Mouse (Mus musculus): ENCODE results near the gene Dpm1.

The Dpm1 gene

DNA sequence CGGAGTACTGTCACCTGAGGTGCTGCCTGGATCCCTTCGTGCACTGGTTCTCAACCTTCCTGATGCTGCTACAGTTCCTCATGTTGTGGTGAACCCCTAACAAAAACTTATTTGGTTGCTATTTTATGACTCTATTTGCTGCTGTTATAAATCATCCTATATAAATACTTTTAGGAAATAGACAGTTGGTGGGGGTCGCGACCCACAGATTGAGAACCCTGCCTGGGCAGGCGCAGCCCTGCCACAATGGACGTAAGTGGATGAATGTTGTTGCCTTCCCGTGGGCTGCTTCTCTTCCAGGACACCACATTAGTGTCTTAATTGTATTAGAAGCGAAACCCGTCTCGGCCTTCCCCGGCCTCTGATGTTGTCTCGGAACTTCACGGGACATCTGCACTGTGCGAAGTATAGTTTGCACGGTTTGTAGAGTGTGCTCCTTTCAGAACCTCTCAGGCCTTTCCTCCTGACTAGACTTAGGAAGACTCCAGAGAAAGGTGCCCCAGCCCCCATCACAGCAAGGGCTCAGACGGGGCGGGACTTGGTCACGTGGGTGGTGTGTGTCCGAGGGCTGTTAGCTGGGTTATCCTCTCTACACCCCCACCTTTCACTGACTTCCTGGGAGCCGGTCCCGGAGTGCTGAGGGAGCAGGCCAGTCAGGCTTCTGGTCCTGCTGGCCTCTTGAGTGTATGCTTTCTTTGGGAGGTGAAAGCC, 63.5 kb downstream of the Dpm1 start:
- no peak for DNase-seq (ENCODE audit: low spot score in 2 of 2)

DNA sequence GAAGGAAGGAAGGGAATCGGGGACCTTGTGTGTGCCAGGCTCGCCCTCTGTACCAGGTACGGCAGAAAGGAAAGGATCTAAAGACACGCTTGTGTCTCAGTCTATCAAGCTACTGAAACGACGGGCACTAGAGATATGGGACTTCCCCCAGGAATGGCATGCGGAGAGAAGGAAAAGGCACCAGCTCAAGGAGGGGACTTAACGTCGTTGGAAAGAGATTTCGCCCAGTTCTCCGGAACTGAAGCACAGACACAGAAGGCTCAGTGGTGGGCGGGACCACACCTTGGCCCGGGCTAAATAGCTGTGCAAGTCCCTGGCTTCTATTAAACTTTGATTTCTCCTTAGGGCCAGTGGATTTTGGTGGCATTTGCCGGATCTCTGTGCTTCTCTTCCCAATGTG, 68.4 kb downstream of the Dpm1 start:
- no peak for DNase-seq (ENCODE audit: low spot score in 2 of 2)

DNA sequence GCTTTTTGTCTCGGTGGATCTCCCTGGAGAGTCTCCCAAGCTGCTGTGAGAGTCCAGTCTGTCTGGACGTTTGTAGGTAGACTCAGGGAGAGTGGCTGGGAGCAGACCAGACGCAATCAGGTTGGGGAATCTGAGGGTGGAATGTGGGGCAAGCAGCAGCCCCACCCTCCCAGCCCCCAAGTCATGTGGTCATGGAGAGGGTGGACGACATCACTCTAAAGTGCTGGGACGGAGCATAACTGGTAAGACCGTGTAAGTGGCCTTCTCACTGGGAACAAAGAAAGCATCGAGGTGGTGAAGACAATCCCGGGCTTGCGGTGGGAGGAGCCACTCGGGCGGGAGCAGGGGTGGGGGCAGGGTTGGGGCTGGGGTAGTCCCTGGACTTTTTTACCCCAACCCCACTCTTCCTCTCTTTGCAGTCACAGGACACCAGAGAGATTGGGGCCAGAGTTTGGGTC, 68.8 kb downstream of the Dpm1 start:
- no peak for DNase-seq (ENCODE audit: low spot score in 2 of 2)

DNA sequence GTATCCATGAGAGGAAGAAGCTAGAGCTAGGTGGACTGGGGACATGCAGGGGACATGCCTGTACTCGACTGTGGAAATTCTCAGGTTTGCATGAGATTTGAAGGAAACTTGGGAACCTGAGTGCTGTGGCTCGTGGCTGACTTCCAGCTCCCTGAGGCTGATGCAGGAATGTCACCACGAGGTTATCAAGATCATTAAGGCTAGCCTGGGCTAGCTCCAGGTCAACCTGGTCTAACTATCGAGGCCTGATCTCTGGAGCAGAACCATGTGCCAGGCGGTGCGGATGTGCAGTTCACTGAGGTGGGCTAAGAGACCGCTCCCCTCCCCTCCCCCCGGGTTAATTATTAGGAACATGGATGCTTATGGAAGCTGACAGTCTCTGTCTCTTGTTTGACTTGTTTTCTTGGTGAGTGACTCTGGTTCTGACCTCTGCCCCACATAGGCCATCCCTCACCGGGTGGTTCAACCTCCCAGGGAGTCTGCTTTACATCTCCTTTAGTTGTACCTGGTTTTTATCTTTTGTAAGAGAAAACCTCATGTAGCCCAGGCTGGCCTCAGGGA, 69.9 kb downstream of the Dpm1 start:
- DNase-seq (ENCODE audit: low spot score in 2 of 2) = no peak

Measured in spleen, postnatal 4 days (tissue).